Mouse (Mus musculus) hematopoietic multipotent progenitor cell, adult 10-12 weeks (in vitro differentiated cells): Measurements from ENCODE around the gene Padi1. TPM values are rescaled to one million over a fixed set of nuclear protein-coding genes. Genes with fewer than 3 reads are reported as not detected.

ENCODE experiments used
- polyA plus RNA-seq: library from polyadenylated mRNA; stranded (reverse); fragments of >175 nt; gene quantifications from 2 replicates; pipeline ENCODE4 v1.2.3, GENCODE M21; 2012; ENCODE audit warnings: low replicate concordance

Gene Padi1
- 0.12 and 0.22 TPM in 2 replicates for polyA plus RNA-seq

GRCm38 (mm10) chr4:140845666-140846065 lies at the start of gene Padi1:
Gene Padi1 (minus strand): TSS chr4:140845778.

GRCm38 (mm10) chr4:140810458-140811260 lies 34.9 kb downstream of the Padi1 start, which contains the start of gene Padi3:
Gene Padi3 (minus strand): TSS chr4:140810648.

GRCm38 (mm10) chr4:140774025-140774800 lies 71.4 kb downstream of the Padi1 start, which contains the start of gene Padi4:
Gene Padi4 (minus strand): TSS chr4:140774236.

Other genes with a start within 250 kb of the Padi1 start
- 6.8 and 37.1 TPM in 2 replicates for gene Arhgef10l, start 179.8 kb downstream of the Padi1 start, polyA plus RNA-seq
- gene Rcc2, start 145.2 kb downstream of the Padi1 start, polyA plus RNA-seq: 107 and 174 TPM in 2 replicates
- gene Padi6, start 103.1 kb downstream of the Padi1 start, polyA plus RNA-seq: not detected in 2 replicates
- gene Padi4, start 71.5 kb downstream of the Padi1 start, polyA plus RNA-seq: 6.7 and 26.7 TPM in 2 replicates
- 0.04 and 0.15 TPM in 2 replicates for gene Padi3, start 35.1 kb downstream of the Padi1 start, polyA plus RNA-seq
- gene Padi2, start 60.6 kb upstream of the Padi1 start, polyA plus RNA-seq: 2.1 and 4.3 TPM in 2 replicates
- 37.9 and 112 TPM in 2 replicates for gene Sdhb, start 115.4 kb upstream of the Padi1 start, polyA plus RNA-seq
- gene Atp13a2, start 141.1 kb upstream of the Padi1 start, polyA plus RNA-seq: 168 and 403 TPM in 2 replicates
- 0.22 TPM in 1 of 2 replicates, not detected in the other for gene Mfap2, start 164.6 kb upstream of the Padi1 start, polyA plus RNA-seq
- 12.5 and 24.7 TPM in 2 replicates for gene Crocc, start 214.8 kb upstream of the Padi1 start, polyA plus RNA-seq
- 133 and 149 TPM in 2 replicates for gene Necap2, start 232.6 kb upstream of the Padi1 start, polyA plus RNA-seq
- not detected in 2 replicates for gene Spata21, start 242.6 kb upstream of the Padi1 start, polyA plus RNA-seq